Mouse (Mus musculus) layer of hippocampus, adult 11-12 months (tissue): ENCODE data around the gene Rps6kb2.

Source experiments
- DNase-seq: peaks from one replicate; pipeline ENCODE4 v3.0.0; 2022; ENCODE audit warnings: low spot score

Gene Rps6kb2

DNA sequence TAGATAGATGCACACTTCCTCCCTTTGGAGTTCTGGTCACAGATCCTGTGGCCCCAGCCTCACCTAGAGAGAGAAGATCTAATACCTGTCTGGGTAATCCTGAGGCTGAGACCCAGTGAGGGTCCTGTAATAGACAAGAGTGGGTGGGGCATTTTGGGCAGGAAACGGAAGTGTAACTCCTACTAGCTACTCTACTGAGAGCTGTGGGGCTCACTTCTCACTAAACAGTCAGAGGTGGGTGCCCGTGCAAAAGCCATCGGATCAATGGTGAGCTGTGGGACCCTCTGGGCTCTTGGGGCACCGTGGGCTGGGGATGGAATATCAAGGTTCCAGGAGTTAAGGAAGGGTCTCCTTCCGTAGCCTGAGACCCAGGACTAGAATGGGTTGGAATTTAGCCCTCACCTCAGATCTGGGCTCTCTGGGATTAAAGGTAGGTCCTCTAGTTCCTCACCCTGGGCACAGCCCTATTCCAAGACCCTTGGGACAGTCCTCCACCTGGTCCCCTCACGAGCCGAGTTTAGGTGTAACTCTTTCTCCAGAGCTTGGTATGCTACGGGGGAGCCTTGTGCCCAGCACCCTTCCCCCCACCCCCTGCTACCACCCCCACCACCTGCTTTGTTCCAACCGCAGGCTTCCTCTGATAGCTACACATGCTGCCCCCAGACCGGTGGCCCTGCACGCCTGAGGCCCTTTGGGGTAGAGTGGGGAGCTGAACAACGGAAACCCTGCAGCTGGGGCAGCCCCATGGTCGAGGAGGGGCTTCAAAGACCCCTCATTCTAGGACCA is 8.5 kb downstream of the Rps6kb2 start:
- DNase-seq, result no peak

DNA sequence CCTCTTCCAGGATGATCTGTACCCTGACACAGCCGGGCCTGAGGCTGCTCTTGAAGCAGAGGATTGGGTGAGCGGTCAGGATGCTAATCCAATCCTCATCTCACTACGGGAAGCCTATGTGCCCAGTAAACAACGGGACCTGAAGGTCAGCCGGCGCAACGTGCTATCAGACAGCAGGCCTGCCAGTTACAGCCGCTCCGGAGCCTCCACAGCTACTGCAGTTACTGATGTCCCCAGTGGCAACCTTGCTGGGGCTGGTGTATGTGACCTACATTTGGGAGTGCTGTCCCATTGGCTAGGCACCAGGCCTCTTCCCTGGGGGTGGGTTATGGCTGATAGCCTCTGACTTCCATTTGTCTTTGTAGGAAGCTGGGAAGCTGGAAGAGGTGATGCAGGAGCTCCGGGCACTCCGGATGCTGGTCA is 9.9 kb downstream of the Rps6kb2 start, which contains the start of gene Ptprcap:
Gene Ptprcap, plus strand, starts transcription at position 373 of the 423 bp plus-strand sequence.
- no peak for DNase-seq

DNA sequence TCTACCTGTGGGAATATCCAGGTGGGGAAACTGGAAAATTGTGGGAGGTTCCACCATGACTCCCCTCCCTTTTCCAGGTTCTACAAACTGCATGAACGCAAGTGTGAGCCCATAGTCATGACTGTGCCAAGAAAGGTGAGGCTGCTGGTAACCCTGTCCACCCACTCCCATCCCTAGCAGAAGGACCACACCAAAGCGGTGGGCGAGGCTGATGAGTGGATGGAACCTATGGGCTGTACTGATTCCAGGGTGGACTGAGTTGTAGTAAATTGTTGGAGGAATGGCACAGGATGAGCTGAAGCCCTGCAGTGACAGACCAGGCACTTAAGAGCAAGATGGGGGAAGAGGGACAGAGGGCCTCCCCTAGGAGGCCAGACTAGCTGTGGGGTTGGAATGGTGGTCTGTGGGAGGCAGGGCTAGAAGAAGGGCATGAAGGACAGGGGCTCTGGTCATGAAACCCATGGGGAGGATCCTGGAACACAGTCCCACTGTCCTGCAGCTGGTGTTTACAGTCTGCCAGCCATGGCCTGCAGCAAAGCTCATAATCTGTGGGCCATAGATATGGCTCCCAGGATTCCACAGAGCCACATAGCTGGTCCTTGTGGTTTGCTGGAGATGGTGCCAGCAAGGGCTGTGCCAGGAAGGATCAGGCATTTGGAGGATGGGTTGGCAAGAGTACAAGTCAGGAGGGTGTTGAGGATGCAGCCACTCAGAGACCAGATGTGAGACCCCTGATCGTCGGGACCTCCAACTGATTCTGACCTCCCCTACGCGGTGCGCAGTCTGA is 10.5 kb downstream of the Rps6kb2 start:
- DNase-seq, result no peak

DNA sequence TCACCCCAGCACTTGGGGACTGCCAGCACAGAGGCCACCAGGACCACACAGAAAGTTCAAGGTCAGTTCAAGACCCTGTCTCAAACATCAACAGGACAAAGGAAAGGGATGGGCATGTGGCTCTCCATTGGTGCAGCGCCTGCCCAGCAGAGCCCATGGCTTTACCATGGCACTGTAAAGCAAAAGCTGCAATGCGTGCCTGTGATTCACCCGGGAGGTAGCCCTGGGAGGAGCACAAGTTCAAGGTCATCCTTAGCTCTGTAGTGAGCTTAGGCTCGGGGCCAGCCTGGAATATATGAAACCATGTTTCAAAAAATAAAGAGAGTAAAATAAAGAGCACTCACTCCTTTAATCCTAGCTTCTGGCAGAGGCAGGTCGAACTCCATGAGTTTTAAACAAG is 11.3 kb downstream of the Rps6kb2 start:
- DNase-seq, result no peak

DNA sequence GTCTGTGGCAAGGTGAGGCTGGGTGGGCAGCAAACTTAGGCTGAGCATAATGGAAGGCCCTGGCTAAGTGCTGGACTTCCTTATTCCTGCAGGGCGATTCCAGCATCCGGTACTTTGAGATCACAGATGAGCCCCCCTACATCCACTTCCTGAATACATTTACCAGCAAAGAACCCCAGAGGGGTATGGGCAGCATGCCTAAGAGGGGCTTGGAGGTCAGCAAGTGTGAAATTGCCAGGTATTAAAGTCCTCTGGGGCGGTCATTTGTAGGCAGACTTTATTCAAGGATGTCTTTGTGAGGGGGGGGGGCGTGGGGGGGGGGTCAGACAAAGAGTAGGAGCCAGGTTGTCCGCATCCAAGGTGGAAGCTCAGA is 11.7 kb downstream of the Rps6kb2 start:
- no peak for DNase-seq

DNA sequence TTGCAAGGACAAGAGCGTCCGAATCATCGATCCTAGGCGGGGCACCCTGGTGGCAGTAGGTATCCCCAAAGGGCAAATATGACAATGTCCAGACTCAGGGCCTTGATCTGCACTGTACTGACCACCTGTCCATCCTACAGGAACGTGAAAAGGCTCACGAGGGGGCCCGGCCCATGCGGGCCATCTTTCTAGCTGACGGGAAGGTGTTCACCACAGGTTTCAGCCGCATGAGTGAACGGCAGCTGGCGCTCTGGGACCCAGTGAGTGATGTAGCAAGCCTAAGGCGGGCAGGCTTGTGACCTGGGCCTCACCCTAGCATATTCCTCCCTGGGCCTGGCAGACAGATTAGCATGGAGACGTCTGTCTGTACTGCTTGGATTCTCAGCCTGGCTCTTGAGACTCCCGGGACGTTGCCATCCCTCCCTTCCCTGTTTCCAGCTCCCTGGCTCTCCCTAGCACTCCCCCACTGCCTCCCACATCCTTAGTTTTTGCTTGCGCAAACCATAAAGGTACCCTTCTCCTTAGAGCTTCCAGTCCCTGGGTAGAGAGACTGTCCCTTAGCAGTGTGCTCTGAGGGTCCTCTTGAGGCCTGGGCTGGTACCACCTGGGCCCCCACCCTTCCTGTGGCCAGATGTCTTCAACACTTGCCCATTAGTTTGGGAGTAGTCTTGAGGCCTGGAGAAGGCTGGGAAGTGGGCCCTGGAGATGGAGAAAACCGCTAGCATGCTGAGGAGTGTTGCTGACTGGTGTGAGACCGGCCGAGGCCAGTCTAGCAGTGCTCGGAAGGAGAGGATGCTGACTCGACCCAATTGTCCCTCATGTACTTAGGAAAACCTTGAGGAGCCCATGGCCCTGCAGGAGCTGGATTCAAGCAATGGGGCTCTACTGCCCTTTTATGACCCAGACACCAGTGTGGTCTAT is 12.3 kb downstream of the Rps6kb2 start:
- no peak for DNase-seq

DNA sequence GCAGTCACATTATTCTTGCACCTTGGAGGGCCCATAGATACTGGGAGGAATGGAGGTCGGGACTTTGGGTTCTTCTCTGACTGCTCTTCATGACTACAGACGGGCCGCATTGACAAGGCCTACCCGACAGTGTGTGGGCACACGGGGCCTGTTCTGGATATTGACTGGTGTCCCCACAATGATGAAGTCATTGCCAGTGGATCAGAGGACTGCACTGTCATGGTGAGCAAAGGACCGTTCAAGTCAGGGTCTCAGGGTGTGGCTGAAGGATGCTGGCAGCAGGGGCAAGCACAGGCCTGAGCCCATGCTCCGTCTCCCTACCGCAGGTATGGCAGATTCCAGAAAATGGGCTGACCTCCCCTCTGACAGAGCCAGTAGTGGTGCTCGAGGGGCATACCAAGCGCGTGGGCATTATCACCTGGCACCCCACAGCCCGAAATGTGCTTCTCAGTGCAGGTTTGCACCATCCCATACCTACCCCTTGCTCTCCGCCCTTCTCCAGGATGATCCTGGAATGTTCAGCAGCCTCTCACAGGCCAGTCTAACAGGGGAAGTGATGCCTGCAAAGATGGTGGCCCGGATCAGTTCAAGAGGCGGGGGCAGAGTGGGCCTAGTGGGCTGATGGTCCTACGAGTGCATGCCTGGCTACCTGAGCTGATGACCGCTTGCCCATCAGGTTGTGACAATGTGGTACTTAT is 13.2 kb downstream of the Rps6kb2 start:
- no peak for DNase-seq

DNA sequence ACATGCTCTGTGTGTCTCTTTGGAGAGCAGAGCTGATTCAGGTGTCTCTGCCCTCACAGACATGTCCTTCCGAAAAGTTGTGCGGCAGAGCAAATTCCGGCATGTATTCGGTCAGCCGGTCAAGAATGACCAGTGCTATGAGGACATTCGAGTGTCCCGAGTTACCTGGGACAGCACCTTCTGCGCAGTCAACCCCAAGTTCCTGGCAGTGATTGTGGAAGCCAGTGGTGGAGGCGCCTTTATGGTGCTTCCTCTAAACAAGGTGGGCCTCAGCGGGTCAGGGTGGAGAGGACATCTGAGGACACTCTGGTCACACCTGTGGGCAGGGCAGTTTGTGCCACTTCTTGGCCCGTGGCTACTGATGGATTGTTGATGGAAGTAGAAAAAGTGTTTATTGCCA is 13.9 kb downstream of the Rps6kb2 start:
- DNase-seq, result no peak

DNA sequence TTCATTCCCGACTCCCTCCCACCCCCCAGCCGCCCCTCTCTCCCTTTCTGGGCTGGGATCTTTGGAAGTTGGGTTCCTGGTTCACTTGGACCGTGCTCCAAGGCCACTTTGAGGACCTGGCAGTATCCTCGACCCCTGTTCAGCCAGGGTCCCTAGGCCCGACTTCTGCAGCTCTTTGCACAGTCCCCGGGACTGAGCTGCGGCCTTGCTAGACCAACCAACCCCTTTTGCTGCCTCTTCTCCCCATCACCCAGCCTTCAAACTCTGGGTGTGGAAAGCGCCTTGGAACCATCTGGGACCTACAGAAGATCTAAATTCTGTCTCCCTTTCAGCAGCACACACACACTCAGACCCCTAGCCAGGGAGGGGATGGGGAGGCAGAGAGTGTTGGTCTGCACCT is 14.3 kb downstream of the Rps6kb2 start:
- DNase-seq, result no peak

DNA sequence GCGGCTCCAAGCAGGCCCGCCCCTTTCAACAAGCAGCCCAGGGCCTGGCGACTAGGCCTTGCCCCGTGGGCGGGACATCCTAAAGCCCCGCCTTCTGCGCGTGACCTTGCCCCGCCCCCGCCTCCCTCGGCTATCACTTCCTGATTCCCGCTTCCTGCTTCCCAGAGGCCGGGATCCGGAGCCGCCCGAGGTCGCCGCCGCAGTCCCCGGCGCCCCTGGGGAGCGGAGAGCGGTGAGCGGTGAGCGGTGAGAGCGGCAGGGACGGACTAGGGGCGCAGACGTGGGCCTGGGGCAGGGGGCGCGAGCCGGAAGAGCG is 14.7 kb downstream of the Rps6kb2 start, which contains the start of gene Coro1b:
Gene Coro1b, plus strand, starts transcription at position 129 of the 316 bp plus-strand sequence.
- peak; percentile 96 for DNase-seq

DNA sequence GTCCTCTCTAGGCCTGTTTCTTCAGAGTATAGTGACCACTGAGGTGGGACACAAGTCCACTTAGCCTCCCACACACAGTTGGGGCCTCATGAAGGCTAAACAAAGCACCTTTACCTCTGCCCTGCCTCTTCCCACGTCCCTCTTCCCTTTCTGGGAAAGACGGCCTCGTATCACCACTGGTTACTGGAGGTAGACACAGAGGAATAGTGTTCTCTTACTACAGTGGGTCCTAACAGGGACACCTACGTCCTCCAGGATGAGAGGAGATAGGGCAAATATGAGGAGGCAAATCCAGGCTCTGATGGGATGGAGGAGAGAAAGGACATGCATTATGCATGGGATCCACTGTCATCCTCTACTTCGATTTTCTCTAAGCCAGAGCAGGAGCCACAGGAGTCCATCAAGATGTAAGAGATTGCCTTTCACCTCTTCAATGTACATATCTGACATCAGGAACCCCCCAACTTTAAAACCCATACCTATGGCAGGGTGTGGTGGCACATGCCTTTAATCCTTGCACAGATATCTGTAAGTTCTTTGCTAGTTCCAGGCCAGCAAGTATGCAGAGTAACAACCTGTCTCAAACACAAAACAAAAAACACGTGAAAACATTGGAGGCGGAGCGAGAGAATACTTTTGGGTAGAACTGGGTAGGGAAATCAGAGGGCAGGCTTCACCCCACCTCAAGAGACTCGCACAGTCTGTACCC is 15.2 kb downstream of the Rps6kb2 start:
- no peak for DNase-seq

DNA sequence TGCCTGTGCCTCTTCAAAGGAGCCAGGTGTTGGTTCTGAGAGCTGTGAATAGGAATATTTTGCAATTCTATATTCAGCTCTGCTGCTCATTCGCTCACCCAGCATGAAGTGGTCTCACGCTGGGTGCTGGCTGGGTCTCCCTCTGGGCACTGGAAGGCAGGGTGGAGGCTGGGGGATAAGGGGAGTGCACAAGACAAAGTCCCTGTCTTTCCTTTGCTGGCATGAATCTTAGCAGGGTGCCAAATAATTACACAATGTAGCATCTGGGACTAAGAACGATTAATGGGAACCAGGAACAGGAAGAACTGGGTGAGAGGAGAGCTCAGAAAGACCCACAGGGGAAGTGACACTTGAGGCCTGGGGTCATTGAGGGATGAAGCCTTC is 16.1 kb downstream of the Rps6kb2 start:
- DNase-seq, result no peak

DNA sequence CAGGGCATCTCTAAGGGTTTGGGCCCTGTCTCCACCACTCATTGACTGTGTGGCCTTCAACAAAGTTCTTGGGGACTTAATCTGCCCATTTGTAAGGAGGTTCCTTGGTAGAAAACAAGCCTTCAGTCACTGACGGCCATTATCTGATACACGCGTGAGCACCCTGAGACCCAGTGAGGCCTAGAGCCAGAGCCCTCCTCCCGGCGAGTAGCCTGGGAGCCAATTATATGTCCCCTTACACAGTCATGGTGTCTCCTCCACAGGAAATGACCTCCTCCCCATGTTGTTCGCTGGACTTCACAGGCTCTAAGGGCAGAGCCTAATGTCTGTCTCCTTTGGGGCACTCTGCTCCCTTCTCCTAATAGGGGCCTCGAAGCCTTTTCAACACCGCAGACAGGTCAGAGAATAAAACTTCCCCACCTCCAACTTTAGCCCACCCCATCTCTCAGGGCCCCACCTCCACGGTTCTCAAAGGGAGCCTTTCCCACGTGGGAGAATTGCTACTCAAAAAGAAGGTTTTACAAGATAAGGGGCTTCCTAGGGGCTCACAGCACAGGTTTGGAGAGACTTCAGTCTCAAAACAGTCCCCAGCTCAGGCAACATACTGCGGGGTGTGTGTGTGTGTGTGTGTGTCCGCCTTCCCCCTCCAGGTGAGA is 16.7 kb downstream of the Rps6kb2 start:
- no peak for DNase-seq

DNA sequence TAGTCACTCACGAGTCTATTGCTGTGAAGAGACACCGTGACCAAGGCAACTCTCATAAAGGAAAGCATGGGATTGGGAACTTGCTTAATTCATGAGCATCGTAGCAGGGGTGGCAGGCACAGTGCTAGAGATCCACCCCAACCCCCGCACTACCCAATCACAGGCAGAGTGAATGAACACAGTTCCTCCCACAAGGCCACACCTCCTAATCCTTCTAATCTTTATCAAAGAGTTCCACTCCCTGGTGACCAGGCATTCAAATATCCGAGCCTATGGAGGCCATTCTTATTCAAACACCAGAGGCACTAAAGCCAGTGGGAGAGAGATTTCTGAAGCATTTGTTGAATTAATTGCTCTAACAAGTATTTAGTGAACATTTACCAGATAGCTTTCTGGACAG is 17.2 kb downstream of the Rps6kb2 start:
- DNase-seq, result no peak

DNA sequence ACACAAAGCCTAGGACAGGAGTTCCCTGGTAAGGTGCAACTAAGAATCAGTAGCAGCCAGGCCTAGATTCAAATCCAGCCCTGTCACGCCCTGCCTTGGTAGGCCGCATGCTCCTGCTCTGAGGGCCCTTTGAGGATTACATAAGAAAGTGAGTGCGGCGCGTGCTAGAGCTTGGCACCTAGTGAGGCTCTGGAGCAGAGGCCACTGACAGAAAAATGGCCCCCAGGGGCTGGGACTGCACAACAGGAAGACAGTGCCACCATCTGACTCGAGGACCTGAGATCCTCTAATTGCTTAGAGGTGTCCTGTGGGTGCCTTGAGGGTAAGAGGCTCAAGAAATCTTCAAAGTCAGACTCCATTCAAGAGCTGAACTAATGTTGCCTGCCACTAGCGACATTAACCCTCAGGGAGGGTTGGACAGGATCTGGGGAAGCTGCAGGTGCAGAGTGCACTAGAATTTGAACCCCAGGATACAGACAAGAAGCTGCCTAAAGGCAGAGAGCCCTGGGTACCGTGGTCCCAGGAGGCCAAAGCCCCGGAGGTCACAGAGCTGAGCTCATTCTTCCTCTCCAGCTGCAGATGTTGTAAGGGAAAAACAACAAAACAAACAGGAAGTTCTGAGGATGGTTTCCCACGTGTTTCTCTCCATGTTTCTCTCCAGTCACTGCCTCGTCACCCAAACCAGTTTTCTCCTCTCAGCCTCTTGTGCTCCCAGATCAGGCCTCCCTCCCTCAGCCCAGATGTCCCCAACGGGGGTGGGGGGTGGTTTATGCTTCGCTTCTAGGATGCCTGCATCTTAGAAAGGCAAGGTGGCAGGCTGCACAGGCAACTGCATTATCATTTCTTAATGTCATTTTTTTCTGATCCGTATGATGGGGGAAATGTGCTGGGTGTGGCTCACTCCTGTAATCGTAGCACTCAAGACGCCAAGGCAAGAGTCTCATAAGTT is 18.3 kb downstream of the Rps6kb2 start:
- DNase-seq, result no peak

DNA sequence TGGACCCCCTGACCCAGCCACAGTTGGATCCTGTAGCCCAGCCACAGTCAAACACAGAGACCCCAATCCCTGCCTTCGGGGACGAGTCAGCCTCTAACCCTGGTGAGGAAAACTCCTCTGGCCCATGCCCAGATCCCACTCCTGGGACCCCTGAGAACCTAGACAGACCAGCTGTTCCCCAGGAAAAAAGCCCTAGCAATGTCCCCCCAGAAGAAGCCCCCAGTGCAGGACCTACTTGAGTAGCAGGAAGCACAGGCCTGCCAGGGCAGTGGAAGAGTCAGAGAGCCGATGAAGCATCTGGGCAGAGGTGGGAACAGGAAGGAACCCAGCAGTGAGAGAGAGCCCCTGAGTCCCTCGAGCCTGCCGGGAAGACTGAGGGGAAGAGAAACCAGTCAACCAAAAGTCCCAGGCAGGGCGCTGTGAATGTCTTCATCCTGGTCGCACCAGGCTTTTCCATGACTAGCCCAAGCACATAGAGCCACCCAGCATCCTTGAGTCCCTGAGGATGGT is 19.3 kb downstream of the Rps6kb2 start, which contains the start of gene Cabp4:
Gene Cabp4, minus strand, starts transcription at position 275 of the 510 bp plus-strand sequence.
- DNase-seq, result no peak

DNA sequence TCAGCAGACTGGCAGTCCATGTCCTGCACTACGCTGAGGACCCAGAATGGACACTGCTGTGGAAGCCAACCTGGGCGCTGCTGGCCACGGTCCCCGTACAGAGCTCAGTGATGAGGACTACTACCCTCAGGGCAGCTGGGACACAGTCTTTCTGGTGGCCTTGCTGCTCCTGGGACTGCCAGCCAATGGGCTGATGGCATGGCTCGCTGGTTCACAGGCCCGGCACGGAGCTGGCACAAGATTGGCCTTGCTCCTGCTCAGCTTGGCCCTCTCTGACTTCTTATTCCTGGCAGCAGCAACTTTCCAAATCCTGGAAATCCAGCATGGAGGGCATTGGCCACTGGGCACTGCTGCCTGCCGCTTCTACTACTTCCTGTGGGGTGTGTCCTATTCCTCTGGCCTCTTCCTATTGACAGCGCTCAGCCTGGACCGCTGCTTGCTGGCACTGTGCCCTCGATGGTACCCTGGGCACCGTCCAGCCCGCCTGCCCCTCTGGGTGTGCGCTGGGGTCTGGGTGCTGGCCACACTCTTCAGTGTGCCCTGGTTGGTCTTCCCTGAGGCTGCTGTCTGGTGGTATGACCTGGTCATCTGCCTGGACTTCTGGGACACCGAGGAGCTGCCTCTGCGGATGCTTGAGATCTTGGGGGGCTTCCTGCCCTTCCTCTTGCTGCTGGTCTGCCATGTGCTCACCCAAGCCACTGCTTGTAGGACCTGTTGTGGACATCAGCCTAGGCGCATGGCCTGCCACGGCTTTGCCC is 20.6 kb downstream of the Rps6kb2 start:
- DNase-seq, result no peak

DNA sequence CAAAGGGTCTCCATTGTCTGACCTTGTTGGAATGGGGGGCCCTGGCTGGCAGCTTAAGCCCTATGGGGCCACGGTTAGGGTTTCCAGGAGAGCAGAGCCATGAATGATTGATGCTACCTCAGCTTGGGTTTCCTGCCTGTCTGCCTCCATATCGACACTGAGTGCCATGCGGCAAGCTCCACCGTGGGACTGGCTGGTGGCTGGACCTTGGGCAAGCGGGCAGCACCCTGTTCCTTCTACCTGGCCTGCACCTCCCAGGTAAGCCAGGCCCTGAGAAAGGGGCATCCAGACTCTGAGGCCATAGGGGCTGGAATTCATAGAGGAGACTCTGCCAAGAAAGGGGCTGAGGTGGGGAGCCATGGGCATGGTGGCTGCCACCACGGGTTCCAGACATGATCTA is 23.0 kb downstream of the Rps6kb2 start:
- DNase-seq, result no peak
